Mouse (Mus musculus): ENCODE data around the gene Gemin5. TPM values are rescaled to one million over a fixed set of nuclear protein-coding genes. Genes with fewer than 3 reads are reported as not detected.
A peak's percentile ranks its signal among the peaks of the same experiment; 100 is the strongest.
"Not testable (repeated sequence)": the region's sequence is repeated elsewhere in the genome, so short reads cannot be mapped to it uniquely, and the experiment has no call there.

Gemin5 gene
- total RNA-seq, 2 experiments from 2014 or later: 8.5 to 8.9 TPM

DNA sequence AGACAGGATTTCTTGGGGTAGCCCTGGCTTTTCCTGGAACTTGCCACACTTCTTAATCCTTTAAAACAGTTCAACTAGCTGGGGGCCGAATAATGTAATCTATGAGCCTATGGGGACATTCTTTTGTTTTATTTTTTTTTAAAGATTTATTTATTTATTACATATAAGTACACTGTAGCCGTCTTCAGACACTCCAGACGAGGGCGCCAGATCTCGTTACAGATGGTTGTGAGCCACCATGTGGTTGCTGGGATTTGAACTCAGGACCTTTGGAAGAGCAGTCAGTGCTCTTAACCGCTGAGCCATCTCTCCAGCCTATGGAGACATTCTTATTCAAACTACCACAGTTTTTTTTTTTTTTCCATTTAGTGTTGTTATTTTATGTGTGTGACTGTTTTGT is 11.6 kb upstream of the Gemin5 start:
- intact Hi-C loops (cut with DNase I): loop anchor here (1.0 to 5.0 kb wide), 2 partner anchors 45 to 122 kb away; no protein-coding TSS in a partner anchor
- DNase-seq (ENCODE audit: low spot score): not testable (repeated sequence)

DNA sequence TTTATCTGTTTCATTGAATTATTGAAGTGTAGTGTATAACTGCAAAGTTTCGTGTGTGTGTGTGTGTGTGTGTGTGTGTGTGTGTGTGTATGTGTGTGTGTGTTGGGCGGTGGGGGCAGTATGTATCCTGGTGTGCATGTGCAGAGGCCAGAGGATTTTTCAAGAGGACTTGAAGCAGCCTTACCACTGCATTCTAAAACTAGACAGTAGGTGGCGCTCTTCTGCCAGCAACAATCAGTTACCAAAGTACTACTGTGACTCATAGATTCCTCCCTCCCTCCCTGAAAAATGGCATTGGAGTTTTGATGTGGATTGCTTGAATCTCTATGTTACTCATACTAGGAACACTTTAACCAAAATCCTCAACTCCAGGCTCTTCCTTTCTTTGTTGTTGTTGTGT is 11.2 kb upstream of the Gemin5 start:
- intact Hi-C loops (cut with DNase I): loop anchor here (1.0 to 5.0 kb wide), 2 partner anchors 46 to 123 kb away; no protein-coding TSS in a partner anchor
- DNase-seq (ENCODE audit: low spot score): peak; percentile 20

DNA sequence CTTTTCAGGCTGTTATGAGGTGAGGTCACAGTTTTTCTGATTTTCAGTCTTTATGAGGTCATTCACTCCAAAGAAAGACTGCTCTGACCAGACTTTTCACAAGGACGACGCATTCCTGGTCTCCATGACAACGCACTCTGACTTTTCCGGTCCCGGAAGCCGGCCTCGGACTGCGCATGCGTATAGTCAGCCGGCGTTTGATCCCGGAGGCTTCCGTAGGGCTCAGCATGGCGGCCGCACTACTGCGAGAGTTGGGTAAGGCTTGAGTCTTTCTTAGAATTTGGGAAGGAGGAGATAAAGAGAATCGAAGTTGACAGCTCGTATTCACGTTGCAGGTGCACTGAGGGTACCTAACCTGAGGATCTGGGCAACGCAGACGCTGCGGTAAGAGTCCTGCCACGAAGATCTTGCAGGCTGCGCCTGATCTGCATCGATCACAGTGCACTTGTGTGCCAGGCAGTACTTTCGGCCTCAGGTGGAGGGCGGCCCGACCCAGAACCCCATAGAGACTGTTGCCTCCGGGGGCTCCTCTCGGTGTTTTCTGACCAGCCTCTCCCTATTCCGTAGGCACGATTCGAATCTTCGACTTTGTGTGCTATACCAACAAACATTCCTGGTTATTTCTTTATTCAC is 3.2 kb upstream of the Gemin5 start, which contains the start of gene Mrpl22:
TSS of gene Mrpl22 (plus strand) at position 203 of the 633 bp plus-strand sequence.
- intact Hi-C loops (cut with DNase I): no loop called here
- DNase-seq (ENCODE audit: low spot score): peak; percentile 87

DNA sequence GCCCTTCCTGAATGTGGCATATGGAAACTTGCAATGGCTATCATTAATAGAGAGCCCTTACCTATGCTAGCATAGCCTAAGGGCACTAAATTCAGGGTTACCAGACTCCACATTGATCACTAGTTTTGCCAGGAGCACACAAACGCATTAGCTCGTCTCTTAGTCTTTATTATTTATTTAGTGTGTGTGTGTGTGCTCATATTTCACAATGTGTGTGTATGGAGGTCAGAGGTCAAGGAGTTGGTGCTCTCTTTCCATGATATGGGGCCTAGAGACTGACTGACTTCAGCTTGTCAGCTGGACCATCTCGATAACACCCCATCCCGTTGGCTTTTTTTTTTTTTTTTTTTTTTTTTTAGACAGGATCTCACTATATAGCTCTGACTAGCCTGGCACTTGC is 1.3 kb upstream of the Gemin5 start:
- DNase-seq (ENCODE audit: low spot score): no peak
- intact Hi-C loops (cut with DNase I): loop anchor here (5.0 kb wide), 1 partner anchor 162 kb away; the partner anchor contains the start of gene Larp1

DNA sequence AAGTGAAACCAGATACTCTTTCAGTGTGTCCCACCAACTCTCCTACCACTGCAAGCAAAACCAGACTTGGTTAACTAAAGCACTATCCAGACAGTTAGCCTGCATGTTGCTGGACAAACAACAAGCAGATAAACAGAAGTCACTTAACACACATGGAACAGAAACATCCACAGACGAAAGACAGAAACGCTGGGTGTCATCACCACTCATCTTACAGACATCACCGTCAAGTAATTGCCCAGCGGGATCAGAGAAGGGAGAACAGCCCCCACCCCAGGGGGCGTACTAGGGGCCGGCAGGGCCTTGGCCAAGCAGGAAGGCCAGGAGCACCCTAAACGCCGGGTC is 545 bp downstream of the Gemin5 start:
- no peak for DNase-seq (ENCODE audit: low spot score)
- intact Hi-C loops (cut with DNase I): loop anchor here (5.0 kb wide), 1 partner anchor 160 kb away; the partner anchor contains the start of gene Larp1

DNA sequence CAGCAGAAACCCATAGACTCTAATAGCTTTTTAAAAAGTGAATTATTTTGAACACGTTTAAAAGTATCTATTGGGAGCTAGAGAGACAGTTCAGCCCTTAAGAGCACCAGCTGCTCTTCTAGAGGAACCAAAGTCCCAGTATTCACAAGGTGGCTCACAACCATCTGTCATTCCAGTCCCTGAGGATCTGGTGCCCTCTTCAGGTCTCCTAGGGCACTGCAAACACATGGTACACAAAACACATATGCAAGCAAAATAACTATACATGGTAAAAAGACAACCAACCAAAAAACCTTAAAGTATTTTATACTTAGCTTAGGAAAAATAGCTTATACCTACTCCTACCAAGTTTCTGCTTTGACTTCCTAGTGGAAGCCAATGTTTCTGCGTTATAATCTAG is 3.3 kb downstream of the Gemin5 start:
- intact Hi-C loops (cut with DNase I): loop anchor here (5.0 kb wide), 1 partner anchor 158 kb away; the partner anchor contains the start of gene Larp1
- no peak for DNase-seq (ENCODE audit: low spot score)

DNA sequence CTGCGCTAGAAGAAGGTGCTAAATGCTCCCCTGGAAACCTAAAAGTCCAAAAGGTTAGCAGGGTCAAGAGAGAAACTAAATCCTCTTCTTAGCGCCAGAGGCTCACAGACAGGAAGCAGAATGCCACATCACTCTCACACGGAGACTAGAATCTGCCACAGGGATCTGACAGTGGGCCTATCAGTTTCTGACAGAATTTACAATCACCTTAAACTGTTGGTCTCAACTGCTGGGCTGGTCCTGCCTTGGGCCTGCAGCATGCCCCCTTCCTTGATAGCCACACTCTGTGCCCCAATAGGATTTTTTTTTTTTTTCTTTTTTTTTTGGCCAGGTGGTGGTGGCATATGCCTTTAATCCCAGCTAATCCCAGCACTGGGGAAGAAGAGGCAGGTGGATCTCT is 11.5 kb downstream of the Gemin5 start:
- no peak for DNase-seq (ENCODE audit: low spot score)
- intact Hi-C loops (cut with DNase I): no loop called here

DNA sequence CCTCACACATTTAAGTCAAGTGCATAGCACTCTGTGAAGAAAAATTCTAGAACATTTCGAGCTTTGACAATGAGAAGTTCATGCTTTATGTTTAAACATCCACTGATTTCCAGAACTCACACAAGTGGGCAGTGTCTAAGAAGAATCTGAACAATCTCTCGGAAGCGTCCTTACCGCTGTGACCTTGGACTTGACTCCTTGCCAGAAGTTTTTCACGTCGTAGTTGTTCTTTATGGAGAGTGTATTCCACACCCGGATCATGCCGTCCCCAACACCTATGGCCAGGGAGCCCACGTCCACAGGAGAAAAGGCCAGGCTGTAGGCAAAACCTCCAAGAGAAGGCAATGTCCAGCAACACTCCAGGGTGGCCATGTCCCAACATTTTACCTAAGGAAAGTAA is 12.9 kb downstream of the Gemin5 start:
- intact Hi-C loops (cut with DNase I): no loop called here
- no peak for DNase-seq (ENCODE audit: low spot score)

DNA sequence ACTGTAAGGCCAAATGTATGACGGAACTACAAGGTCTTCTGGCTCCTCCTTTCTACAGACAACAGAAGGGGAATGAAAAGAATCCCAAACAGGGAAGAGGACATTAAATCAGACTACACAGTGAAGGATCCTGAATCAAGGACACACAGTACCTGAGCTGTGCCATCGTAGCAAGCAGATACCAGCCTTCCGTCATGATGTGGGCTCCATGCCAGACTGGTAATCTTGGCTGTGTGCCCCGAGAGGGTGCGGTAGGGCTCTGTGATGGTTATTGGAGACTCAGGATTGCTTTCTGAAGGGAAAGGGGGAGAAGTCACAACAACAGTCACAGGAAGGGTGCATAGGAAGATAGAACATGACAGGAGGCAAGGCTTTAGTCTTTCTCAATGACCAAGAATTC is 22.1 kb downstream of the Gemin5 start:
- intact Hi-C loops (cut with DNase I): no loop called here
- no peak for DNase-seq (ENCODE audit: low spot score)

DNA sequence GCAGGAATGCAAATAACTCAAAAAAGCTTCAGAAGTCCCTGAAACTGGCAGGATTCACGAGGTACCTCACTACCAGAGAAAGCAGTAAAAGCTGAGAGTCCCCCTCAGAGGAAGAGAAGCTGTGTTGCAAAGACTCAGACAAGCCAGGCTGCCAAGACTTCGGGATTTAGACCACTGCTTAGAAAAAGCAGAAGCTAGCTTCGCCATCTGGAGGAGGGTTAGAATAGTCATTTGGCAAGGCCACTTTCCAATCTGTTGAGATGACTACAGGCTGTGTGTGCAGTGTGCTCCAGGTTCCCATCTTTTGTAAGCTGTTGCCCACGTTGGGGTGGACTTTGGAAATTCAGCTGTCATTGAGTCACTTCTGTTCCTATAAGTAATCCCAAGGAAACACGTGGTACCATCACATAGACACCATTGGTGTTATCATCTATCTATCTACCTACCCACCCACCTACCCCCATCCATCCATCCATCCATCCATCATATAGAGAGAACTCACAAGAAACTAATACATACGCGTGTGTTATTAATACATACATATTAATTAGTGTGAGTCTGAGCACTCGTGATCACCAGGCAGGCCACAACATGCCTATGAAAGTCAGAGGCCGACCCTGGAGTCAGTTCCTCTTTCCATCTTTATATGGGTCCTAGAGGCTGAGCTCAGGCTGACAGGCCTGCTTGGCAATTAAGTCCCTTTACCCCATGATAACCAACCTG is 24.5 kb downstream of the Gemin5 start:
- no peak for DNase-seq (ENCODE audit: low spot score)
- intact Hi-C loops (cut with DNase I): no loop called here

DNA sequence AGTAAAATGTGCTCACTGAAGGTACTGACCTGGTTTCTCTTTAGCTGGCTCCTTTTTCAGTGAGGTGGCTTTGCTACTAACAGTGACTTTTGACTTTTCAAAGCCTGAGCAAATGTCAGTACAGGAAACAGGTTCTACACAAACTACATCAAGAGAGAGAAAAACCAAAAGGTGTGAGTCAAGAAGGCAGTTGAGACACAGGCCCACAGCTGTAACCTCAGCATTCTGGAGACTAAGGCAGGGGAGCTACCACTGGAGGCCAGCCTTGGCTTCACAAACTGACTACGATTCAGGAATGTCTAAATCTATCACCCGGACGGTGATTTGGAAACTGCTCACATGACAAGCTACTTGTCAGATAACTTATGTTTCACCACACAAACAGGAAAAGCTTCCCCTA is 28.9 kb downstream of the Gemin5 start:
- intact Hi-C loops (cut with DNase I): no loop called here
- DNase-seq (ENCODE audit: low spot score): no peak

DNA sequence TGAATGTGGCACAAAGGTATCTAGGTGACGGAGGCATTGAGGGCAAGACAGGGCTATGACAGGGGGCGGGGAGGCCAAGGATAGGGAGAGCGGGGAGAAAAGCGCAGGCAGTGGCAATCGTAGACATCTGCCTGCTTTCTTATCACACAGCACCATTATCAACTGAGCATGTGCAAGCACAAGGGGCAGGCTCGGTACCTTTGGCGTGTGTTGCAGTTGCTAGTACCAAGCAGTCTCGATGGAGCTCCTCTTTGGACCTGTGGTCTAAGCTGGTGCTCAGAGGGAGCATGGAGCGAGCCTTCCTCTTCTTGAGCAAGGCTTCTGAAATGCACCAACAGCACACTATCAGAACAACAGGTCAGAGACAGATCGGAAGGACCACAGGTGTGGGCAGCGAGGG is 29.5 kb downstream of the Gemin5 start:
- intact Hi-C loops (cut with DNase I): no loop called here
- DNase-seq (ENCODE audit: low spot score): no peak

DNA sequence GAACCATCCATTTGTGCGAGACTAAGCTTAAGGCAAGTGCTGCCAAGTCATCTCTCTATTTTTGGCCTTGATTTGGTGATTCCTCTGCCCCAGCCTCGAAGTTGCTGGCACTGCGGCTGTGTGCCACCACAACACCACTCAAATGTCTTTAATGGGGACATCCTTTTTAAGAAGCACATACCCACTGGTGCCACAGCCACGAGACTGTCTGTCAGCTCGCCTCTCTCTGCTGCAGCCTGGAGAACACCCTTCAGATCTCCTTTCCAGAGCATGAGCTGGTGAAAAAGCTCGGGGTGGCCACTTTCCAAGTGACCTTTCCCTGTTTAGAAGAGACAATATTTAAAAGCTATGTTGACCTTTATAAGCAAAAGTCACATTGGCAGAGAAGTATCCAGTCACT is 31.7 kb downstream of the Gemin5 start:
- DNase-seq (ENCODE audit: low spot score): no peak
- intact Hi-C loops (cut with DNase I): no loop called here

DNA sequence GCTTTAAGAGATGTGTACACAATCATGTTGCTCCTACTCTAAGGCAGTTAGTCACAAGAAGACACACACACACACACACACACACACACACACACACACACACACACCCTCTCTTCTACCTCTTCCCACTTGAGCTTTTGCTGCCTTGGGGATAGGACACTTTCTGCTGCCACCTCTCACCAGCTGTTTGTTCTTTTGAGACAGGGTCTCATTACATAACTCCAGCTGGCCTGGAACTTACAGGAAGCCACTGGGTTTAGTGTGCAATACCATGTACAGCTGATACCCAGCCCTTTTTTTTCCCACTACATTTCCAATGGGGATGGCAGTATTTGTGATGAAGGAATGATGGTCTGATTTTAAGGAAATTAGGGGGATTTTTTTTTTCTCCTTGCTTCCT is 33.0 kb downstream of the Gemin5 start:
- intact Hi-C loops (cut with DNase I): no loop called here
- DNase-seq (ENCODE audit: low spot score): no peak

DNA sequence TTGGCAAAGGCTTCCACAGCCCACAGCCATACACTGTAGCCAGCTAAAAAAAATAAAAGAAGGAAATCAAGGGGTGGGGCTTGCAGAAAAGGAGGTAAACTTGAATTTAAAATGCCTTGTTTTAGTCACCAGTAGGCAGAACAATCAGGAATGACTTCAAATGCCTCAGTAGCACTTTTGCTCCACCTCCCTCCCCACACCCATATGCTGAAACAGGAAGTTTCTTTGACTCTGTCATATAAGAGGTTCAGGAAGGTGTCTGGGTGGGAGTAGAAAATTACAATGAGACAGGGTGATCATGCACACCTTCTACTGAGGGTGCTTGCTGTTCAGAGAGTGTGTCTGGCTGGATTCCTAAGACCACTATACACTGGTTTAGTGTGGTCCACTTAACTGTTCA is 33.5 kb downstream of the Gemin5 start:
- intact Hi-C loops (cut with DNase I): no loop called here
- DNase-seq (ENCODE audit: low spot score): no peak

DNA sequence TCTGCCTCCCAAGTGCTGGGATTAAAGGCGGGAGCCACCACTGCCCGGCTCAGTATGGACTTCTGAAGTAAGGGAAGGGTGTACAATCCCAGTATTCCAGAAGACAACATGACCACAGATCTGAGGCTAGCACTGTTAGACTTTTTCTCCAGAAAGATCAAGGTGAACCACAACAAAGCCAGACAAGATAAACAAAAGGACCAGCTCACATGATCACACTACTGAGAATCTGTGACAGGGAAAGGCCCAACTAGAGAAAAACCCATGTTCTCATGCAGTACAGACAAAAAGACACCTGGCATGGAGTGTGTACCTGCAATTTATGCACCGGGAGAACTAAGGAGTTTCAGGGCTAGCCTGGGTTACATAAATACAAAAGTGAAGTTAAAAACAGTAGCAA is 36.3 kb downstream of the Gemin5 start:
- intact Hi-C loops (cut with DNase I): no loop called here
- no peak for DNase-seq (ENCODE audit: low spot score)

DNA sequence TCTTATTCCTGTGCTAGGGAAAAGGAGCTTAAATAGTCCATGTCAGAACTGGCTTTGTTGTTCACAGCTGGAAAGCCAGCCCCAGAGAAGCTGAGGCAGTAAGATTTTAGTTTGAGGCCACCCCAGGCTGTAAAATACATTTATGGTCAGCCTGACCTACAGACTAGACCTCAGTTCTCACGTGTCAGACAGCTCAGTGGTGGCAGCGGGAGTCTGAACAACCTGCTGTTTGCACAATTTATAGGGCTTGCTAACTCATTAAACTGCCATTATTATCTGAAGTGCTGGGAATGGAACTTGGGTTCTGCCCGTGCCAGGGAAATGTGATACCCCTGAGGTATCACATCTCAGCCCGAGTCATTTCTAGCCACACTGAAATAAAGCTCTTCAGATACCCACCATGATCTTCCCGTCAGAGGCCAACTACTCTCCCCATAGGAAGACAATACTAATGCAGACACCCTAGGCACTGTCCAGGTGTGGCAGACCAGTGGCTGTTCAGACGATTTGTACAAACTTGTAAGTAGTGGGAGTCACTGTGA is 39.0 kb downstream of the Gemin5 start:
- DNase-seq (ENCODE audit: low spot score): no peak
- intact Hi-C loops (cut with DNase I): no loop called here

DNA sequence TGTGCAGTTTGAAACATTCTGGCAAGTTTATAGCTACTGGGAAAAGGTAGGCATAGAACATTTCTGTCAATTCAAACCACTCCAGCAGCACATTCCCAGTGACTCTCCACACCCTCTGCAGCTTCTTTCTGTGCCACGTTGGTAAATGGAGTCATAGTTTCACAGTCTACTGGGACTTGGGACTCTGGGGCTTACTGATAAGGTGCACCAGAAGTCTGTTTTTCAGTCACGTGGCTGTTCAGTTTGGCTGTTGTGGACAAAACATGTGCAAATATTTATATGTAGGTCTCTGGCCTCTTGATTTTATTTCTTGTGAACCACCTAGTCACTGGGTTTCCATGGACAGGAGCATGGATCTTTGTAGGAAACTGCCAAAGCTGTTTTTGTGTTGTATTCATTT is 40.8 kb downstream of the Gemin5 start:
- DNase-seq (ENCODE audit: low spot score): no peak
- intact Hi-C loops (cut with DNase I): no loop called here

DNA sequence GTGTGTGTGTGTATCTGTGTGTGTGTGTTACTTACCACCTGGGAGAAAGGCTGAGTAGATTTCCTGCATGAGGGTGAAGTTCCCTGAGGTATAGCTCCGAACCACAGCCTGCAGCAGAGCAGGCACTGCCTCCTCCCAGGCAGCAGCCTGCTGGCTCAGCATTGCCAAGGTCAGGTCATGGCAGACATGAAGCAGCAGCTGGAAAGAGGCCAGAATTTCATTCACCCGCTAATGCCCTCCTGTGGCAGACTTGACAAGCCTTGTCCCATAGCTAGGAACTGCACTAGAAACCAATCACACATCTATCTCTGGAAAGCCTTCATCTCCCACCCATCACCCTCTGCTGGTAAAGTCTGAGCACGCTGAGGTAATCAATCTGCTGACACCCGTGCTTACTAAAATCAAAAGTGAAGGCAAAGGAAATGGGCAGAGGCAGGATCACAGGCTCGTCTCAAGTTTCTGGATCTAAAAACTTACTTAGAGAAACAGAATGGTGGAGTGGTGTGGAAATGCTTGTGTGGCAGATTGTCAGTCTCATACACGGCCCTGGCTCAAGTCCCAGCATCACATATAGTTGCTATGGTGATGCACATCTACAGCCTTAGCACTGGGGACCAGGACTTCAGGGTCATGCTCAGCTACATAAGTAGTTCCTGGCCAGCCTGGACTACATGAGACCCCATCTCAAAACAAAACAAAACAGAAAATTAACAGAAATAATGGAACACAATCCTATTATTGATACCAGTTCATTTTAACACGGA is 41.8 kb downstream of the Gemin5 start:
- intact Hi-C loops (cut with DNase I): no loop called here
- peak; percentile 24 for DNase-seq (ENCODE audit: low spot score)

DNA sequence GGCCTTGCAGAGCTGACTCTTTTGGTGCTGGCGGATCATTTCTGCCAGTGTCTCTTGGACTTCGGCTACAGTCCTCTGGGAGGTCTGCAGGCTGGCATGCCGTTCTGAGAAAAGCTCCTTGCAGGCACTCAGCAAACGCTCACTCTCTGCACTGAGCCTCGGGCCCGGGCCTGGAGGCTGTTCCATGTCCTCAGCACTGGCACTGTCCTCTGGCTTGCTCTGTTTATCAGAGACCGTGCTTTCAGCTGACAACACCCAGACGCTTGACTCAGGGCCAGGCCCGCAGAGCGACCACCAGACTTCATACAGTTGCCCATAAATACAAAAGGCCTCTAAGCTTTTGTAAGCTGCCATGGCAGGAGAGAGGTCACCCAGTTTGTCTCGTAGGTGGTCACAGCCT is 43.3 kb downstream of the Gemin5 start:
- intact Hi-C loops (cut with DNase I): no loop called here
- no peak for DNase-seq (ENCODE audit: low spot score)

DNA sequence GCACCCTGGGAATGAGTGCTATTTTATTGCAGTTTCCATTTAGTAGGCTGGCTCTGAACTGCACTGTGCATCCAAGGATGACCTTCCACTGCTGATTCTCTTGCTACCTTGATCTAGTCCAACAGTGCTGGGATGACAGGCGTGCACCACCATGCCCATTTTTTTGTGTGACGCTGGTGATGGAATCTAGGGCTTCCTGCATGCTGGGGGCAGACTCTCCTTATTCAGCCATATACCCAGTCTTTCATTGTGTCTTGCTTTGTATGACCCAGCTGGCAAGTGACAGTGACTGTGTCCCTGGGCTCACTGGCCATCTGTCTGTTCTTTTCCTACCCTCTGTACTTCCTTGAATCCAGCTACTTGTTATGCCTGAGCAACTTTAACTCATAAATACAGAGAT is 44.6 kb downstream of the Gemin5 start:
- intact Hi-C loops (cut with DNase I): no loop called here
- no peak for DNase-seq (ENCODE audit: low spot score)
